Mouse (Mus musculus) brain, embryonic 14.5 days (tissue): ENCODE measurements at regions not wholly inside any gene's neighbourhood (a gene's known extent, or its start where the extent isn't known, plus 50 kb on each side); places are given as distances from the start of the nearest gene placed in this dataset.

ENCODE experiments used
- CTCF ChIP-seq: fragments of 200-500 bp; IDR thresholded peaks from 2 replicates; pipeline ENCODE4 v1.5.1; 2012; ENCODE audit warnings: inconsistent platforms, mild to moderate bottlenecking, moderate library complexity, borderline replicate concordance; ENCODE audit not compliant: insufficient read depth, insufficient read length; ENCODE audit errors: extremely low read depth
- POLR2A ChIP-seq: fragments of 200-500 bp; IDR thresholded peaks from 2 replicates; pipeline ENCODE4 v1.6.1; 2012; ENCODE audit warnings: mild to moderate bottlenecking, inconsistent platforms, borderline replicate concordance; ENCODE audit not compliant: poor library complexity, insufficient read depth, insufficient read length, severe bottlenecking; ENCODE audit errors: extremely low read depth

- no peak for TF ChIP-seq POLR2A
- no peak for TF ChIP-seq CTCF
Measured at GRCm38 (mm10) chr2:74994998-74995397, 169.4 kb downstream of the Mtx2 start.
